Mouse (Mus musculus) left cerebral cortex, postnatal 25 days (tissue): Measurements from ENCODE around the gene Tmem115. TPM values are rescaled to one million over a fixed set of nuclear protein-coding genes. Genes with fewer than 3 reads are reported as not detected.
"Not testable (repeated sequence)": the region's sequence is repeated elsewhere in the genome, so short reads cannot be mapped to it uniquely, and the experiment has no call there.

Experiments
- DNase-seq, 2 experiments: peaks; one replicate each; pipeline ENCODE4 v3.0.0; 2022; ENCODE audit warnings: low spot score in 2 of 2, mixed read lengths in 1 of 2
- intact Hi-C: fragments of 180-260 bp; cut with DNase I; formaldehyde crosslinking; loops from one replicate; pipeline ENCODE4 v1.15.1; 2025
- total RNA-seq, 2 experiments: library from RNA; stranded (reverse); gene quantifications; 2 replicates each; pipeline ENCODE4 v1.2.3; 2021

Gene Tmem115
- total RNA-seq, 2 experiments from 2014 or later, result 33.3 to 36.5 TPM

- DNase-seq, result no peak
- intact Hi-C loops, result no loop called here
Observed at GRCm38 (mm10) chr9:107567702-107568319, 34.1 kb downstream of the Tmem115 start, which contains the start of gene Hyal2. Hyal2 (plus strand) TSS chr9:107567945.

GRCm38 (mm10) chr9:107568331-107569261 is 34.9 kb downstream of the Tmem115 start:
- peak; percentile 78 to 83 for DNase-seq
- intact Hi-C loops, result no loop called here

- peak in 1 of 2 experiments; percentile 32 for DNase-seq
- intact Hi-C loops, result no loop called here
Observed at GRCm38 (mm10) chr9:107569270-107569669, 35.5 kb downstream of the Tmem115 start.

- intact Hi-C loops, result no loop called here
- no peak for DNase-seq
Observed at GRCm38 (mm10) chr9:107570016-107570415, 36.3 kb downstream of the Tmem115 start.

GRCm38 (mm10) chr9:107570845-107571244 is 37.1 kb downstream of the Tmem115 start:
- intact Hi-C loops, result no loop called here
- no peak for DNase-seq

GRCm38 (mm10) chr9:107571534-107572326 is 38.0 kb downstream of the Tmem115 start:
- DNase-seq, result no peak
- intact Hi-C loops, result no loop called here

GRCm38 (mm10) chr9:107572327-107572662 is 38.5 kb downstream of the Tmem115 start:
- DNase-seq, result no peak
- intact Hi-C loops, result no loop called here

GRCm38 (mm10) chr9:107573774-107574173 is 40.0 kb downstream of the Tmem115 start:
- DNase-seq, intact Hi-C loops: not testable (repeated sequence)

GRCm38 (mm10) chr9:107575579-107576356 is 42.0 kb downstream of the Tmem115 start:
- intact Hi-C loops, result no loop called here
- DNase-seq, result no peak

GRCm38 (mm10) chr9:107576357-107577107 is 42.8 kb downstream of the Tmem115 start, which contains the start of gene Hyal1:
Hyal1 (plus strand) TSS chr9:107576927.
- peak in 1 of 2 experiments; percentile 43 for DNase-seq
- intact Hi-C loops, result no loop called here

- intact Hi-C loops, result no loop called here
- no peak for DNase-seq
Observed at GRCm38 (mm10) chr9:107577871-107578270, 44.1 kb downstream of the Tmem115 start.

- no peak for DNase-seq
- intact Hi-C loops, result no loop called here
Observed at GRCm38 (mm10) chr9:107578587-107578986, 44.8 kb downstream of the Tmem115 start, which contains the start of gene Naa80. Naa80 (plus strand) TSS chr9:107578887.

GRCm38 (mm10) chr9:107579023-107579900 is 45.5 kb downstream of the Tmem115 start:
- no peak for DNase-seq
- intact Hi-C loops, result no loop called here

GRCm38 (mm10) chr9:107580501-107581317 is 47.0 kb downstream of the Tmem115 start, which contains the start of gene Hyal3:
Hyal3 (plus strand) TSS chr9:107580818.
- DNase-seq, result peak; percentile 89 to 96
- intact Hi-C loops, result no loop called here

GRCm38 (mm10) chr9:107581584-107581983 is 47.8 kb downstream of the Tmem115 start:
- intact Hi-C loops, result no loop called here
- DNase-seq, result no peak

- DNase-seq, result no peak
- intact Hi-C loops, result no loop called here
Observed at GRCm38 (mm10) chr9:107582509-107583062, 48.8 kb downstream of the Tmem115 start.
